Mouse (Mus musculus) c-Kit-positive CD71-positive TER-119-negative erythroid progenitor cells, embryonic 14.5 days (primary cell): ENCODE data around the gene Fam172a.

Source experiments
- DNase-seq: peaks from one replicate; pipeline ENCODE4 v3.0.0-alpha.2; 2013; ENCODE audit warnings: low read depth

Gene Fam172a

GRCm38 (mm10) chr13:78102337-78102736 is 400.5 kb downstream of the Fam172a start:
- DNase-seq, result no peak

- DNase-seq, result no peak
Measured at GRCm38 (mm10) chr13:78104851-78105250, 403.0 kb downstream of the Fam172a start.

GRCm38 (mm10) chr13:78110648-78111047 is 408.8 kb downstream of the Fam172a start:
- no peak for DNase-seq

GRCm38 (mm10) chr13:78113978-78114377 is 412.1 kb downstream of the Fam172a start:
- DNase-seq, result no peak

- no peak for DNase-seq
Measured at GRCm38 (mm10) chr13:78118715-78119114, 416.9 kb downstream of the Fam172a start.

GRCm38 (mm10) chr13:78121991-78122390 is 420.2 kb downstream of the Fam172a start:
- DNase-seq, result no peak

GRCm38 (mm10) chr13:78123911-78124426 is 422.1 kb downstream of the Fam172a start:
- no peak for DNase-seq

GRCm38 (mm10) chr13:78157465-78157864 is 455.6 kb downstream of the Fam172a start:
- DNase-seq, result no peak

- DNase-seq, result no peak
Measured at GRCm38 (mm10) chr13:78162149-78162548, 460.3 kb downstream of the Fam172a start.

- peak; percentile 21 for DNase-seq
Measured at GRCm38 (mm10) chr13:78163087-78163958, 461.5 kb downstream of the Fam172a start.

GRCm38 (mm10) chr13:78164941-78165340 is 463.1 kb downstream of the Fam172a start:
- DNase-seq, result no peak

GRCm38 (mm10) chr13:78168166-78168565 is 466.3 kb downstream of the Fam172a start:
- DNase-seq, result no peak

- no peak for DNase-seq
Measured at GRCm38 (mm10) chr13:78171320-78171719, 469.5 kb downstream of the Fam172a start.

GRCm38 (mm10) chr13:78171984-78172636 is 470.3 kb downstream of the Fam172a start:
- DNase-seq, result no peak

- DNase-seq, result no peak
Measured at GRCm38 (mm10) chr13:78172861-78173260, 471.0 kb downstream of the Fam172a start.

GRCm38 (mm10) chr13:78174191-78174590 is 472.4 kb downstream of the Fam172a start:
- DNase-seq, result no peak

- no peak for DNase-seq
Measured at GRCm38 (mm10) chr13:78174891-78175290, 473.1 kb downstream of the Fam172a start.

- DNase-seq, result no peak
Measured at GRCm38 (mm10) chr13:78175821-78176380, 474.1 kb downstream of the Fam172a start.

- no peak for DNase-seq
Measured at GRCm38 (mm10) chr13:78177381-78177950, 475.6 kb downstream of the Fam172a start.

- no peak for DNase-seq
Measured at GRCm38 (mm10) chr13:78178021-78178420, 476.2 kb downstream of the Fam172a start.

- no peak for DNase-seq
Measured at GRCm38 (mm10) chr13:78178771-78179170, 476.9 kb downstream of the Fam172a start.
